Comparison of ENCODE assay signal across 33 mouse cellular contexts in the genomic region with DNA sequence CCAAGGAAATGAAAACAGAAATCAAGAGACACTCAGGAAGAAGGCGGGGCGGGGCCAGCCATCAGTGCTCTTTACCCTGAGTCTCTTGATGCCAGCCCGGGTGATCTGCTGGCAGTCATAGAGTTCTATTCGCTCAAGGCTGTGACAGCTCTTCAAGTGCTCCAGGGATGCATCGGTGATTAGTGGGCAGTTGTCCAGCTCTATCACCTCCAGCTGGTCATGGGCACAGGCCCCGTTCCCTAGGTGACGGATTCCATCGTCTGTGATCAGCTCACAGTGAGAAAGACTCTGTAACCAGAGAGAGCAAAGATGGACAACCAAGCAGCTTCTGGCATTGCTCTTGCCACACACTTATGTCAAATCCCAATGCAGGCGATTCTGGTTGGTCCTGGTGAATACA. TPM values are rescaled to one million over a fixed set of nuclear protein-coding genes. Genes with fewer than 3 reads are reported as not detected.
DNase-seq lines count a peak whose midpoint lies in the region; ATAC-seq lines count a peak whose summit lies in the region.
"Had no signal": no experiment of that assay in that cellular context is flagged by ENCODE, and none has a peak within 500 bp of the region (broad histone marks: within the 10 kb centered on the region; RNA-seq: fewer than 3 reads in every experiment).

No protein-coding gene starts in this region.

- DNase-seq in cerebellum, postnatal 10 days = peak; percentile 66 to 67
- no peak for DNase-seq in cerebellum, postnatal 4 days (ENCODE audit: low spot score in 2 of 2)
- peak; percentile 17 for DNase-seq in heart, postnatal 4 days
- peak; percentile 23 for DNase-seq in 3134 (ENCODE audit: extremely low read depth, insufficient read length, low spot score)
- DNase-seq in brain, adult 2 months (ENCODE audit: low read depth, low spot score) = peak; percentile 22
- no peak for DNase-seq in urinary bladder, postnatal 4 days (ENCODE audit: low spot score in 2 of 2)
- DNase-seq: B cell, adult 2 months; cerebellum, adult 8-10 months; gastrocnemius, adult 2 months; gastrocnemius, postnatal 36 days; kidney, adult 8-10 months; kidney, postnatal 10 days; layer of hippocampus, postnatal 36 days; liver; lung, adult 2 months; lung, postnatal 10 days; midbrain, embryonic 14.5 days; retina, postnatal 1 day; right cerebral cortex, postnatal 14 days; thymus, postnatal 25 days had no signal

- H3K9ac ChIP-seq in heart, embryonic 11.5 days (ENCODE audit: low read depth, low read length) = no peak overlapping the region
- H3K9ac ChIP-seq: heart, embryonic 13.5 days; intestine, embryonic 15.5 days; liver, embryonic 14.5 days; neural tube, embryonic 15.5 days; stomach, embryonic 15.5 days had no signal

- H3K4me3 ChIP-seq in heart, embryonic 11.5 days (ENCODE audit: low read depth, low read length) = no peak overlapping the region
- H3K4me3 ChIP-seq: erythroblast, embryonic 14.5 days; gastrocnemius, adult 2 months; heart, embryonic 13.5 days; hindbrain, embryonic 10.5 days; intestine, embryonic 15.5 days; neural tube, embryonic 15.5 days; stomach, embryonic 15.5 days had no signal

- 83% methylated on average over 9 of the region's 9 CpGs for WGBS in heart, embryonic 11.5 days (ENCODE audit: insufficient replicate concordance)

- ATAC-seq in heart, embryonic 11.5 days (replicated peaks; ENCODE audit: insufficient number of reproducible peaks, low FRiP score, low TSS enrichment) = no peak
- ATAC-seq: activated CD4-positive, CD25-positive, alpha-beta regulatory T cell, adult 4 months; forebrain, embryonic 16.5 days; hindbrain, embryonic 16.5 days; intestine, embryonic 15.5 days had no signal

- no peak overlapping the region for H3K4me2 ChIP-seq in heart, embryonic 11.5 days
- H3K4me2 ChIP-seq: heart, embryonic 13.5 days; intestine, embryonic 15.5 days; neural tube, embryonic 15.5 days; stomach, embryonic 15.5 days had no signal

- no peak overlapping the region for H3K27ac ChIP-seq in heart, embryonic 11.5 days (ENCODE audit: low read depth, low read length)
- H3K27ac ChIP-seq: gastrocnemius, adult 2 months; heart, embryonic 13.5 days; hindbrain, embryonic 10.5 days; intestine, embryonic 15.5 days; liver, embryonic 14.5 days; macrophage; neural tube, embryonic 15.5 days; stomach, embryonic 15.5 days had no signal

- no peaks in the 10 kb centered on the region for H3K27me3 ChIP-seq in heart, embryonic 11.5 days (ENCODE audit: control insufficient read depth, insufficient read depth, low read length)
- H3K27me3 ChIP-seq: heart, embryonic 13.5 days; intestine, embryonic 15.5 days; neural tube, embryonic 15.5 days; stomach, embryonic 15.5 days had no signal

- H3K9me3 ChIP-seq in heart, embryonic 11.5 days (replicated peaks; ENCODE audit: control insufficient read depth, low read length) = no peaks in the 10 kb centered on the region
- H3K9me3 ChIP-seq: heart, embryonic 13.5 days; hindbrain, embryonic 10.5 days; intestine, embryonic 15.5 days; neural tube, embryonic 15.5 days; stomach, embryonic 15.5 days had no signal

- H3K4me1 ChIP-seq in heart, embryonic 11.5 days (ENCODE audit: control insufficient read depth, insufficient read depth, low read length) = 0 out of 2 replicates have a peak, but pooled peaks cover 5% of the 10 kb centered on the region
- H3K4me1 ChIP-seq: intestine, embryonic 15.5 days; neural tube, embryonic 15.5 days; stomach, embryonic 15.5 days had no signal

- peaks cover 20% of the 10 kb centered on the region for H3K36me3 ChIP-seq in heart, embryonic 11.5 days (ENCODE audit: control insufficient read depth, insufficient read depth, low read length)

RNA-seq across cellular contexts. Expression of a gene that starts 37.3 kb away (rescaled TPM):
- total RNA-seq in heart, postnatal 4 days (2021) = under 1 TPM; 0.64 to 0.81 TPM
- 0.26 and 0.27 TPM in 2 replicates for polyA plus RNA-seq in heart, embryonic 11.5 days (2014; fragmentation: Nextera tagmentation; extraction: Ambion mirVana)
- total RNA-seq: megakaryocyte-erythroid progenitor cell, adult 5-6 weeks had no signal
- polyA plus RNA-seq: erythroblast, embryonic 14.5 days; liver, embryonic 14.5 days had no signal

RNA-seq across cellular contexts. Expression of a gene that starts 59.6 kb away (rescaled TPM):
- 10 to 100 TPM; 16.2 to 17.5 TPM for total RNA-seq in heart, postnatal 4 days (2021)
- polyA plus RNA-seq in heart, embryonic 11.5 days (2014; fragmentation: Nextera tagmentation; extraction: Ambion mirVana) = 12.9 and 15.5 TPM in 2 replicates

Comparison
In these comparisons a context has a peak if more than half of its experiments do, and no peak if none do; other contexts are left out.
1. DNase-seq: peak in cerebellum, postnatal 10 days (2 of 2), heart, postnatal 4 days (single experiment), 3134 (single experiment) and brain, adult 2 months (single experiment); none in cerebellum, postnatal 4 days (0 of 2) and urinary bladder, postnatal 4 days (0 of 2).